Mouse (Mus musculus): ENCODE results near the gene Mettl21c.

The Mettl21c gene

DNA sequence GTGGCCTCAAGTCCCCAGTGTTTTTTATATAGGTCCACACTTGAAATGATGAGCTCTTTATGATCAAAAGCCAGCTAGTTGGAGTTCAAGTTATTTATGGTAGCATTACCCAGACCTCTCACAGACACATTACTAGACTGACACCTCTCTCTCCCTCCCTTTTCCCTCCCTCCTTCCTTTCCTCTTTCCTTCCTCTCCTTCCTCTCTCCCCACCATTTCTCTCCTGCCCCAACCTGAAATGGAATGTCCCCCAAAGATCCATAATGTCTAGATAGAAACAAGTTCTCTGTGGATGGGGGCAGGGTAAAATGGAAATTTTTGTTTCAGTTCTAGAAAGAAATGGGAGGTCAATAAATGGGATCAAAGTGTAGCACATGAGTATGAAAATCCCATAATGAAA is at the start of gene Mettl21c:
TSS of gene Mettl21c (minus strand) at position 101 of the 400 bp plus-strand sequence.
- TF ChIP-seq GATA4 (IDR thresholded peaks at IDR 0.05; ENCODE audit: insufficient replicate concordance, low read length) = no peak

DNA sequence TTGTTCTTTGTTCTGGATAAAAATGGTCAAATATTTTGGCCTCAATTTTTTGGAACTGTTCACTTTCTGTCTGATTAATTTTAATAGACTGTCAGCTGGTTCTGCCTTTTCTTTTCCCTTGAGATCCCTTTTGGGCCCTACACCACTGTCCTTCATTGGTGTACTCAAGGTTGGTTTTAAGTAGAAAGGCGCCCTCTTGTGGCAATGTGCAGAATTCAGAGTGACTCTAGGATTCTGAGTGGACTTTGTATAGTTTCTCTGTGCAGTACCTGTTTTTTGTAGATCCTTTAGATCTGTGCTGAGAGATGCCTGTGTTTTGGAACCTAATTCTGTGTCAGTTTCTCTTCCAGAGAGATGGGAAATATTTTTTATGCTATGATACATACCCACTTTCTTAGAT is 44.8 kb upstream of the Mettl21c start:
- TF ChIP-seq GATA4 (IDR thresholded peaks at IDR 0.05; ENCODE audit: insufficient replicate concordance, low read length) = no peak

GRCm38 (mm10) chr1:44063439-44063838 is 43.6 kb upstream of the Mettl21c start:
- no peak for TF ChIP-seq GATA4 (IDR thresholded peaks at IDR 0.05; ENCODE audit: insufficient replicate concordance, low read length)

DNA sequence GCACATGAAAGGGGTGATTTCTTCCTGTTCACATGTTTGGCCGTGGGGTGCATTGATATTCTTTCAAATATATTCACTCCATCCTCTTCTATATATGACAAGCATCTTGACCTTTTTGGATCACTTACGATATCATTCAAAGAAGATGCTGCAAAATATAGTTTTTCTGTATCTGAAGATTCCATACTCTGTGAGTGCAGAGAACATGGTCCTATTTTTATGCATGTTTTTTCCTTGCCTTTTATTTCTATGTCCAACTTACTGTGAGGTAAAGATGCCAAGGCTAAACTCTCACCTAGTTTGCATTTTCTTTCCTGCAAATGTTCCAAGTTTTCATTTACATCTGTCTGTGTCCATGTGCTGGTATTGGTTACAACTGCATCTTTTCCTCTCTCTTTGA is 42.0 kb upstream of the Mettl21c start, which contains the start of gene Gm8251:
TSS of gene Gm8251 (minus strand) at position 101 of the 400 bp plus-strand sequence.
- TF ChIP-seq GATA4 (IDR thresholded peaks at IDR 0.05; ENCODE audit: insufficient replicate concordance, low read length) = no peak

- TF ChIP-seq GATA4 (IDR thresholded peaks at IDR 0.05; ENCODE audit: insufficient replicate concordance, low read length) = no peak
These were observed 38.0 kb upstream of the Mettl21c start for GRCm38 (mm10) chr1:44057805-44058204.

DNA sequence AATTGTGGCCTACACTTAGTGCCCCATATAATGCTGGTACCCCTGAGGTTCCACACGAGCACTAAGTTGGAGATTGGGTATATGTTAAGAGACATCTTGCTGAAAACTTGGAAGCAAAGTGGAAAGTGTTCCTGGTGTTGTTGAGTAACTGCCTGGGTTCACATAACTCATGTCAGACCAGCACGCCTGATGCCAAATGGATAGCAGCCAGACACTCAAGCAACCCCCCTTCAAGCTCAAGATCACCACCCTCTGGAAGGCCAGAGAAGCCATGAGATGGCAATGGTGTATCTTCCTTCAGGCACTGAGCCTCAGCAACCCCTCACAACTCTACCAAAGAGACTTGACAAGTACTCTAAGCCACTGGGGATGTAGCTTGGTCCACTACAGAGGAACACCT is 26.7 kb upstream of the Mettl21c start:
- no peak for TF ChIP-seq GATA4 (IDR thresholded peaks at IDR 0.05; ENCODE audit: insufficient replicate concordance, low read length)

GRCm38 (mm10) chr1:44042555-44042915 is 22.7 kb upstream of the Mettl21c start:
- TF ChIP-seq GATA4 (IDR thresholded peaks at IDR 0.05; ENCODE audit: insufficient replicate concordance, low read length) = no peak

DNA sequence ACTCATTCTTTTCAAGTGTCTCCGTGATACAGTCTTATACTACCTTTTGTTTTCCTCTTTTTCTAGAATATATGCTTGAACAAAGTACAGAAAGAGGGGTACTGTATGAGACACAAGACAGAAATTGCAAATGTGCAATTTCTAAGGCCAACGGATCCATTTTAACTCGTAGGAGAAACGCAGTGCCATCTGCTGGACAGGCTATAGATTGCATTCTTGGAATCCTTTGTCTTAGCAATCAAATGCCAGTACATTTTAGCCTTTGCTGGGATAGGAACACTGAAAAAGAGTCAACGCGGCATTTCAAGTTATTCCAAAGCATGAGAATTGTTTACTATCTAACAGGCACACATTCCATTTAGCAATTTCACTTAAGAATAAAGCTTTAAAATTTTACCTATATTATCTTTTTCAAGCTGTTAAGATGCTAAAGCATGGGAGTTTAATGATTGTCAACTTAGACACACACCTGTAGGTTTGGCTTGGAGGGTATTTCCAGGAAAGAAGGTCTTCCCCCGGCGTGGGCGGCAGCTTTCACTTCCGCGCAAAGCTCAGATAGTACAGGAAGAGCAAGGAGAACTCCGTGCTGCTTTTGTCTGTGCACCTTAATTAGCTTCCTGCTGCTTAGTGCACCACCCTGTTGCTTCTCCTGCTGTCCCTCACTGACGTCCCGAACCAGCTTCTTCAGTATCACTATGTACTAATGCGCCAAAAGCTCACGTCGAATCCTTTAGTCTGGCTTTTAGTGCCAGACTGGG is 22.1 kb upstream of the Mettl21c start:
- no peak for TF ChIP-seq GATA4 (IDR thresholded peaks at IDR 0.05; ENCODE audit: insufficient replicate concordance, low read length)

GRCm38 (mm10) chr1:44032948-44033347 is 13.1 kb upstream of the Mettl21c start:
- no peak for TF ChIP-seq GATA4 (IDR thresholded peaks at IDR 0.05; ENCODE audit: insufficient replicate concordance, low read length)

DNA sequence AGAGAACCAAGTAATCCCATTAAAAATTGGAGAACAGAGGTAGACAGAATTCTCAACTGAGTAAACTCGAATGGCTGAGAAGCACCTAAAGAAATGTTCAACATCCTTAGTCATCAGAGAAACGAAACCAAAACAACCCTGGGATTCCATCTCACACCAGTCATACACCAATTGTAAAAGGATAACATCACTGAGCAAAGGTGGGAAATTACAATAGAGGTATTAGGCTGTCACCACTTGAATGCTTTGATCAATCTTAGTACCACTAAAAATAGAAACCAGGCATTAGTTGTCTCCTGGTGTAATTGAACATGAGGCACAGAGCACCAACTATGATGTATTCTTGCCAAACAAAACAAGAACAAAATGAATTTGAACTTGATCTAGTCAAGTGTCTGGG is 12.4 kb upstream of the Mettl21c start:
- no peak for TF ChIP-seq GATA4 (IDR thresholded peaks at IDR 0.05; ENCODE audit: insufficient replicate concordance, low read length)

GRCm38 (mm10) chr1:44027651-44028050 is 7.8 kb upstream of the Mettl21c start:
- no peak for TF ChIP-seq GATA4 (IDR thresholded peaks at IDR 0.05; ENCODE audit: insufficient replicate concordance, low read length)

GRCm38 (mm10) chr1:44022656-44023055 is 2.8 kb upstream of the Mettl21c start:
- TF ChIP-seq GATA4 (IDR thresholded peaks at IDR 0.05; ENCODE audit: insufficient replicate concordance, low read length) = no peak

GRCm38 (mm10) chr1:44015556-44015955 is 4.3 kb downstream of the Mettl21c start:
- no peak for TF ChIP-seq GATA4 (IDR thresholded peaks at IDR 0.05; ENCODE audit: insufficient replicate concordance, low read length)

DNA sequence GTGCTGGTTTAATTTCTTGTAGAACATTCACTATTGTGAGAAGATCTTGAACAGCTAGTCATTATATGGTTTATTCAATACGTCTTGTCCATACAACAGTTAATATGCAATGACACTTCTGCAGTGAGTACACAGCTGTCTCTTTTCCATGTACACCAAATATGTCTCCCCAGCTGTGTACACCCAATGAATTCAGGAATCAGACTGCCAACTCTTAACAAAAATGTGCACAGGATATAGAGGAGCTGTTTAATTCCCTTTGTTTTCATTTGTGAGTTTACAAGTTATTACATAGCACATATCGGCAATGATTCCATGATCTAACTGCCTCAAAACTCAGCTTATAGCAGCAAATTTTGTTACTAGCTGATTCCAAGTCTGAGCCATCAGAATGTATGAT is 15.3 kb downstream of the Mettl21c start:
- no peak for TF ChIP-seq GATA4 (IDR thresholded peaks at IDR 0.05; ENCODE audit: insufficient replicate concordance, low read length)

DNA sequence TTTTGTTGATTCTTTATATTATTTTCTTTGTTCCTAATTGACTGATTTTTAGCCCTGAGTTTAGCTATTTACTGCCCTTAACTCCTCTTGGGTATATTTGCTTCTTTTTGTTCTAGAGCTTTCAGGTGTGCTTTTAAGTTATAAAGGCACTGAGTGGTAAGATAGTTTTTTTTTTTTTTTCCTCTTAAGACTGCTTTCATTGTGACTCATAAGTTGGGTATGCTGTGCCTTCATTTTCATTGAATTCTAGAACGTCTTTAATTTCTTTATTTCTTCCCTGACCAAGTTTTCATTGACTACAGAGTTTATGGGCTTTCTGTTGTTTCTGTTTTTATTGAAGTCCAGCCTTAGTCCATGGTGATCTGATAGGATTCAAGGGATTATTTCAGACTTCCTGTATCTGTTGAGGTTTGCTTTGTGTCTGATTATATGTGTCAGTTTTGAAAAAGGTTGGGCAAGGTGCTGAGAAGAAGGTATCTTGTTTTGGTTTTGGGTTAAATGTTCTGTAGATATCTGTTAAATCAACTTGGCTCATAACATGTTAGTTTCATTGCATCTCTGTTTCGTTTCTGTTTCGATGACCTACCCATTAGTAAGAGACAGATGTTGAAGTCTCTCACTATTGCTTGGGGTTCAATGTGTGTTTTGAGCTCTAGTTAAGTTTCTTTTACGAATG is 22.8 kb downstream of the Mettl21c start:
- no peak for TF ChIP-seq GATA4 (IDR thresholded peaks at IDR 0.05; ENCODE audit: insufficient replicate concordance, low read length)

DNA sequence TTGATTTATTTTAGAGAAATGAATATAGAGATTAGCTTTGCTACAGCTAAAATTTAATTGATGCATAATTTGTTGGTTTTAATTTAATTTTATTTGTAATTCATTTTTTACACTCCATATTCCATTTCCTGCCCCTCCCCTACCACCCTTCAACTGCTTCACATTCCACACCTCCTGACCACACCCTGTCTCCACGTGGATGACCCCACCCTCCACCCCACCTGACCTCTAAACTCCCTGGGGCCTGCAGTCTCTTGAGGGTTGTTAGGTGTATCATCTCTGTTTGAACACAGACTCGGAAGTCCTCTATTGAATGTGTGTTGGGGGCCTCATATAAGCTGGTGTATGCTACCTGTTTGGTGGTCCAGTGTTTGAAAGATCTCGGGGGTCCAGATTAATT is 48.7 kb downstream of the Mettl21c start:
- no peak for TF ChIP-seq GATA4 (IDR thresholded peaks at IDR 0.05; ENCODE audit: insufficient replicate concordance, low read length)

All from liver, adult (tissue).